Mouse (Mus musculus) yolk sac, embryonic 10.5 days (tissue): Measurements from ENCODE around the gene Mybpc1.
"Not testable (repeated sequence)": the region's sequence is repeated elsewhere in the genome, so short reads cannot be mapped to it uniquely, and the experiment has no call there.

Source experiments
- DNase-seq: peaks from one replicate; pipeline ENCODE4 v3.0.0-alpha.2; 2017; ENCODE audit warnings: low spot score

Mybpc1 gene

DNA sequence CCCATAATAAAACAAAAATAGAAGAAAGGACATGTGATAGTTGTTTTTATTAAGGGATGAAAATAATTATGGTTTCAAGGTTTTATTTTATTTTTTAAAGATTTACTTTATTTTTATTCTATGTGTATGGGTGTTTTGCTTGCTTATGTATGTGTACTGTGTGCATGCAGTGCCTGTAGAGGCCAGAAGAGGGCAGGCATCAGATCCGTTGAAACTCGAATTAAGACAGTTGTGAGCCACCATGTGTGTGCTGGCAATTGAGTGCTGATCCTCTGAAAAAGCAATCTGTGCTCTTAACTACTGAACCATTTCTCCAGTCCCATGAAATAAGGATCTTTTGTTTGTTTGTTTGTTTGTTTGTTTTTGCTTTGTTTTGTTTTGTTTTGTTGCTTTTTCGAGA is 54.7 kb downstream of the Mybpc1 start:
- no peak for DNase-seq

DNA sequence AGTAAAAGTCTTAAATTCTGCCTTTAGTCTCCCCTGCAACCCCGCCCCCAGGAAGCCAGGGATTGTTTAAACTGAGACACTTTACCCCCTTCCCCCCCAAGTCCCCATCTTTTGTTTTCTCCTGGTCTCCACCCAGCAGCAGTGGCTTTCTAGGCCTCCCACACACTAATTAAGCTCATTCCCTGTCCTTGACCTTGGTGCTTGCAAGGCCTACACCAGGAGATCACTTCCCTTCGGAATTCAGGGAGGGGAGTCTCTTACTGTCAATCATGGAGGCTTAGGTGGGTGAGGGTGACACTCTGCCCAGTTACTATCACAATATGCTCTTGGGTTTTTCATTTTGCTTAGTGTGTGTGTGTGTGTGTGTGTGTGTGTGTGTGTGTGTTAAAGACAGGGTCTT is 57.3 kb downstream of the Mybpc1 start:
- no peak for DNase-seq

DNA sequence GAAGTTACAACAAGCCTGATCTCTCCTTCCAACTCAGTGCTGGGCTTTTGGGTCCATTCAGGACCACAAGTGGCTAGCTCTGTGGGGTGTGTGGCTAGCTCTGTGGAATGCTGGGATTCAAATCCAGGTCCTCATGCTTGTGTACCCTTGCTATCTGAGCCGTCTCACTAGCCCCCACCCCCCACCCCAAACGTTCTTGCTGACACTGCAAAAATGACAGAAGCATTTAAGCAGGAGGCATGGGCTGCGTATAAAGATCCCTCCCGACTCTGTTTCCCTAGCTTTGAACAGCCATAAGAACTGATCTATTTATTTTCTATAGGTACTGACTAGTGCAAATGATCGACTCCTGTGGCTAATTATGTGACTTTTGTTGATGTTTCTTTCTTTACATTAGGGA is 74.3 kb downstream of the Mybpc1 start:
- DNase-seq, result no peak

DNA sequence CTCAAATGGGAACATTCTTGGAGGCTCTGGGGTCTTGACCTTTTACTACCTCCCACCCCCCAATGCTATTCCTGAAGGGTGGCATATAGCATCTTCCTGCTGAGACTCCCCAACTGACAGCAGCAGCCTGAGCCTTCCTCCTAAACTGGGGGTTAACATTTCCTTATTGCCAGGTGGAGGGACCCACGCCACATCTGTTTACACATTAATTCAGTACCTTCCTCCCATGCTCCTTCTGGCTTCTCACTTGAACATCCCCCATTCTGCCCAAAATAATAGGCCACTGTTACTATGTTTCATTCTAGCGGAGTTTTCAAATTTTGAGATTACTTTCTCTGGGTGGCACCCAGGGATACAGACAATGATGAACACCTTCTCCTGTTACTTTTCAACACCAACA is 80.9 kb downstream of the Mybpc1 start:
- no peak for DNase-seq

DNA sequence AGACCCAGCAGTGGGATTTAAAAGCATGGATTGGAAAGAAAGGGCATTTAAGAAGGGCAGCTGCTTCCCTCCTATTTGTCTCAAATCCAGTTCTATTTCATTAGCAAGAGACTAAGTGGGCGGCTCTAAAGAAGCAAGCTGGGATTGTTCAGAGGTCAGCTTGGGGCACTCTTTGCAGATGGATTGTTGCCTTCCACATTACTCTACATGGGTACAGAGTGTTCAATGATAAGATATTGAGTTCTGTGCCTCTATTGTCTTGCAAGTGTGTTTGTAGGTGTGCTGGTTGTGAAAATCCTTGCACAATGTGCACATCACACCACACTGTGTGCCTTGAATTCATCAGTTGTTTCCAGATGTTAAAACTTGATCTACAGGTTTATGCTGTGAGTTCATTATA is 81.7 kb downstream of the Mybpc1 start:
- DNase-seq, result no peak

DNA sequence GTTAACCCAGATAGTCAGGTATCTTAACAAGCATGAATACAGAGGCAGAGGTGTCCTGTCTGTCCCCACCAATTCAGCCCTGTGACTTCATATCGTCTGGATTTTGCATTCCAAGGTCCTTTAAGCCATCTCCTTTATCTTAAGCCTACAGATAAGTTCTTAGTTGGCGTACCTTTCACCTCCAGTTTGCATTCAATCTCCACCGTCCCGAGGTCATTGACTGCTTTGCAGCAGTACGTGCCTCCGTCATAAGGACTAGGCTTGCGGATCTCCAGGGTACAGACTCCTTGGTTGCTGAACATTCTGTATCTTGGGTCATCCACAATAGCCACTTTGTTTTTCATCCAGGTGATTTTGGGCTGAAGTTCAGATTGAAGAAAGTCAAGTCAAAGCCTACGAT is 82.2 kb downstream of the Mybpc1 start:
- DNase-seq, result no peak

DNA sequence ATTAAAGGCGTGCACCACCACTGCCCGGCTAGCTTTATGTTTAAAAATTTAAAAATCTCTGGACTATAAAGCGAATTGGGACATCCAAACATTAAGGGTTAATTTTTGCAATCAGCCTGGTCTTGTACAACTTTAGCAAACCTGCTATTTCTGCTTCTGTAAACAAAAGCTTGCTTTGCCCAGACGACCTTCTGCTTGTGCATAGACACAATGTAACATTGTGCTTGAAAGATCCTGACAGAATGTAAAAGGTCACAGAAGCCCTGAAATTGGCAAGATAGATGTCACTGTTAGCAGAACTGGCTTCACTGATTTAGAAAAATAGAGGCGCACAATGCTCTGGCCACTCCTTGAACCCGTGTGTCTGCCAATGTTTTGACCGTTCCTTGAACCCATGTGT is 89.9 kb downstream of the Mybpc1 start:
- not testable (repeated sequence) for DNase-seq

DNA sequence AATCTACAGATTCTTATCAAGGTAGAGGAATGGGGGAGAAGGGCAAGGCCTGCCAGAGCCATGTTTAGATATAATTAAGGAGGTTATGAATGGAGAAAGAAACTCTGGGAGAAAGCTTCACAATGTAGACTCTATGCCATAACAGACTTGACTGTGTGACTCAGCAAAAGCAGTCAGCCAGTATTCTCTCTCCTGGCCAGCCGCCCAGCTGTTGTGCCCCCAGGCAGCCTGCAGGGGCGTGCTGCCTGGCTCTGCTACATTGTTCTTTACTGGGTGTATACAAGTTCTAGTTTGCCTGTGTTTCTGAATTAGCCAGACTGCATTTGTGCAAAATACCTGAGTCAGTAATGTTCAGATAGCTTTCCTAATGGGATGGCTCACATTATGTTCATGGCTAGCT is 90.5 kb downstream of the Mybpc1 start:
- no peak for DNase-seq

DNA sequence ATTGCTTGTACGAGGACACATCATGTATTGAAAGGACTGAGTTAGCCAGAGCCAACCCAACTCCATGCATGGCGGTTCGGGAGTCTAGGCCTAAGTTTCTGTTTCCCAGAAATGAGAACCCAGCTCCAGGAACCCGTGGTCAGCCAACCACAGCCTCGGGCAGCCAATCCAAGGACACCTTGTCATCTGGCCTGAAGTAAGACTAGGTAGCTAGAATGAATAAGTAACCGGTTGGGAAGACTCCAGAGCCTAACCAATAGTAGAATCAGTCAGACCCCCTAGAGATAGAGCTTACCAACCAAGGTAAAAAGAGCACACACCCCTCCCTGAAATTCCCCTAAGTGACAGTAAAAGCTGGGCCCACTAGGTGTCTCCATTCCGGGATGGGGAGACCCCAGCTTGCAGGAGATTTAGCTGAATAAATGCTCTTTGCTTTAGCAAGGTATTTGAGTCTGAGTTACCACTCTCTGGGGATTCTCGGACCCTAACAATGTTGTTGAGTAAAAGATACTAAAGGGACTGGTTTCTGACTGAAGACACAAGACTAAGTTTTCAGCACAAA is 91.3 kb downstream of the Mybpc1 start:
- peak; percentile 28 for DNase-seq

DNA sequence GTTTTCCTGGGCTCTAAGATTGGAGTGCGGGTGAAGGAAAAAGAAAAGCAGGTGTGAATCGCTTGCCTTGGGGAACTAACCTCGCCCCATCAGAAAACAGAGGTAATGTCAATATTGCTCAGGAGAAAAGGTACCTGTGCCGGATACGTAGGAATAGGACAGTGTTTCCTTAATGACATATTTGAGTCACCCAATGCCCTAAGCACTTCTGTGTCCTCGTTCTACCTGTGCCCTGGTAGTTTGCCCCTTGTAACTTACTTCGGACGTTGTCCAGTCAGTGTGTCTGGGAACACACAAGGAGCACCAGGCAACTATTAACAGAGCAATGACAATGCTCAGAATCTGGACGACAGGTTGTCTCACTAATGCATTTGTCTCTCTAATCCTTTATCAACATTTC is 93.6 kb downstream of the Mybpc1 start:
- no peak for DNase-seq

DNA sequence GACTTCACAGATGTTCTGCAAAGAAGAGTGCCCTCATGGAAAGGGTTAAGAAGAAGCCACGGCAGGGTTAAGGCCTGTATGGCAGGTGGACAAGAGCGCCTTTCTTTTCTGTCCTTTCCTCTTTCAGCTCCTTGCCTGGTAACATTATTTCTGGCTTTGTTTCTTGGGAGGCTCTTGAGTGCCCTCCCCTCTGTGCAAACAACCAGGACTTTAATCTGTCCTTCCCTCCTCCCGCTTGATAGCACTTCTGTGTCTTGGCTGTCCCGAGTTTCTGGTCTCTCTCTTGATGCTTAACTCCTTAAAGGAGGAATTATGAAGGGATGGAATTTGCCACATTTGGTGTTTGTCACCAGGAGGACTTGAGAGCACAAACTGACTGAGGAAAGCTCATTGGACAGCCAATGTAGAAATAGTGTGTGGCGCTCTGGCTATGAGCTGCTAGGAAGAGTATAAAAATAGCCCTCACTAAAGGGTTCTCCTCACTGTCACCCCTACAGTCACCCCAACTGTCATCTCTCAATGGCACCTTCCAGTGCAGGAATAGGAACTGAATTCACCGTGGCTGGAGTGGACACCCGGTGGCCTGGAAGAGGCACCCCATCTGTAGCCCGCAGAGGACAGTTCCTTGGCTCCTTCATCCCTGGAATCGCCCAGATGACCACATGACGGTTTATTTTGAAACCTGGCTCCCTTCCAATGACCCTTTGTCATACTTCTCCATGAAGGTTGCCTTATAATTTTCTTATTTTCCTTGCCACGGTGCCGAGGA is 94.3 kb downstream of the Mybpc1 start:
- DNase-seq, result no peak

DNA sequence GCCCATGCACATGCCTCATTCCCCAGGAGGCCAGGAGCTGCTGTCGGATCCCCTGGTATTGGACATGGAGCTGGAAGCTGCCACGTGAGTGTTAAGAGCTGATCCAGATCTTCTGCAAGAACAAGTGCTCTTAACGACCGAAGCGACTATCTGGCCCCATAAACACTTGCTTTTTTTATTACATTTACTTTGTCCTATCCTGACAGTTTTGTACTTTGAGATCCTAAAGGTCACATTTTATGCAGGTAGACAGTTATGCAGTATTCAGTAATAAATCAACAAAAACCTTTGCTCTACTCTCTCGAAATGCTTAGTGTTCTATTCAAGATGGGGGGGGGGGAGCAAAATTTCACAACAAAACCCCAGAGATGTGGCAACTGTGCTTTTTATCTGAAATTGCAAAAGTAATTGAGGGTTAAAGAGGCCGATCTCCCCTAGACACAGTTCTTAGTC is 97.2 kb downstream of the Mybpc1 start:
- DNase-seq, result no peak

DNA sequence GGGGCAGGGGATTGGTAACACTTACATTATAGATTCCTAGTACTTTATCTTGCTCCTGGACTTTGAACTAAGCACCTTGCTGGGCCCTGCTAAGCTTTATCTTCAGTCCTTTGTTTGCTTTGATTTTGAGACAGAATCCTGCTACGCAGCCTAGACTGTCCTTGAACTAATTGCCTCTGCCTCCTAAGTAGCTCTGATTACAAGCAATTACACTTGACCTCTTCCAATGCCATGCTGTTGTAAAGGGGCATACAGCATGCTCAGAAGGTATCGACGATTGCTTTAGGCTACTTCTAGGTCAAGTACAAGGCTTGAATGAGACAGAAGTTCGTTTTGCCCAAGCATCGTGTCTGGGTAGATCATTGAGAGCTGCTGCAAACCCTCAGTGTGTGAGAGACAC is 99.7 kb downstream of the Mybpc1 start:
- peak; percentile 63 for DNase-seq

DNA sequence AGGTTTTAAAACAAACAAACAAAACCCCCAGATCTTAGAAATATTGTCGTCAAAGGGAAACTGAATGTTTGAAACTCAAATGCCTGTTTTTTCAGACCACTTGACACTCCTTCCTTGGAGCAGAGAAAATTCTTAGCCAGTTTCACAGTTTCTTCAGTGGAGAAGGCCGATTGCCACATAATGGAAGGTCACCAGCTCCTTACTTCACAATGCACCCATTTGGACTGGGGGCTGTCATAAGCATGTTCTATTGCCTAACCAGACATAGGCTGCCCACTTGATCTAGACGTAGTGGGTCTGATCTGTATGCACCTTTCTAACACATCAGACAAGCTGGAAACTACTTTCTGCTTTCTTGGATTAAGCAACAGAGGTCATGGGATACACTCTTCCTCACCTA is 100.5 kb downstream of the Mybpc1 start:
- no peak for DNase-seq

DNA sequence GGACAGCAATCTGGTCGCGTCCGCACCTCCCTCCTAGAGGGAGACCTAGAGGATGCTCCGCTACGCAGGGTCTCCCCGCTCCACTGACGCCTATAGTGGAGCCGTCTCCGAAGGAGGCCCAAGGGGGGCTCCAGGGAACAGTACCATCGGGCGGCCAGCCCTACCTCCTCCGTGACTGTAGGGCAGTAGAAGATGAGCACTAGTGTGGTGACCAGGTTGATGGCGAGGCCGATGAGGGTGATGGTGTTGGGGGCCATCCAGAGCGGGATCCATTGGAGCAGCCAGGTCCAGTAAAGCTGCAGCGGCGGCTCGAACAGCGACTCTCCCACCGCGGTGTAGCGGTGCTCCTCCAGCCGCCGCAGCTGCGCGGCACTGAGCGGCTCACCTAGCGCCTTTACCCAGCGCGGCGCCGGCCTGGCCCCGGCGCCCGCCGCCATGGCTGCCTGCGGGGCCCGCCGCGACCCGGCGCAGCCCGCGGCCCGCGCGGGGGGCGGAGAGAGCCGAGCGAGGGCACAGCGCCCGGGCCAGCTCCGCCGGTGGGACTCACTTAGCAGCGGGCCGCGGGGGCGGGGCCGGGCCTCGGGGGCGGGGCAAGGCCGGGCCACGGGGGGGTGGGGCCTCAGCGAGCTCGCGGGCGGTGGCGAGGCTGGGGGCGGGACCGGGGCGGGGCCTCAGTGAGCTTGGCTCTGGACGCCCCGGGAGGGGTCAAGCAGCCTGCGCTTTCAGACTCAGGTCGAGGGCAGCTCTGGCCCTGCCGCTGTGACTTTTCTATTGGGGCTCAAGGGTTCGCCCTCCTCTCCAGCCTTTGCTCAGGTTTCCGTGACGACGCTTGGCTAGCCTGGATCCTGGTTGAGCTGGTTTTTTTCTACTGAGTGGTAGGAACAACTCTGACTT is 101.3 kb downstream of the Mybpc1 start, which contains the start of gene Chpt1:
Chpt1 (minus strand) TSS at position 653 of the 894 bp plus-strand sequence.
- DNase-seq, result peak; percentile 92

DNA sequence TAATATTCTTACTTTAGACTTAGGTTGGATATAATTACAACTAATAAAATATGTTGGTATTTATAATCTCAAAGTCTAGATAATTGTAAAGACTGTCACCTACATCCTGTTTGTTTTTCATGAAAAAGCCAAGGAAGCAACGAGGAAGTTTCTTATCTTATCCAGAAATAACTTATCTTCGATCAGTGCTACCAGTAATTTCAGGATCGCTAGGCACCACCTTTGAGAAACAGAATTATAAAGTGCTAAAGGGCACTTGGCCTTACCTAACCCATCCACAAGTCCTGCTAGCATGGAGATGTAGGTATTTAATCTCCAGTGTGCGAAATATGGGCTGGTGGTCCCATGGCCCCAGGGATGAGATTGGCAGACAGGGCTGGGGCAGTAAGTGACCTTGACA is 102.0 kb downstream of the Mybpc1 start:
- DNase-seq, result no peak

DNA sequence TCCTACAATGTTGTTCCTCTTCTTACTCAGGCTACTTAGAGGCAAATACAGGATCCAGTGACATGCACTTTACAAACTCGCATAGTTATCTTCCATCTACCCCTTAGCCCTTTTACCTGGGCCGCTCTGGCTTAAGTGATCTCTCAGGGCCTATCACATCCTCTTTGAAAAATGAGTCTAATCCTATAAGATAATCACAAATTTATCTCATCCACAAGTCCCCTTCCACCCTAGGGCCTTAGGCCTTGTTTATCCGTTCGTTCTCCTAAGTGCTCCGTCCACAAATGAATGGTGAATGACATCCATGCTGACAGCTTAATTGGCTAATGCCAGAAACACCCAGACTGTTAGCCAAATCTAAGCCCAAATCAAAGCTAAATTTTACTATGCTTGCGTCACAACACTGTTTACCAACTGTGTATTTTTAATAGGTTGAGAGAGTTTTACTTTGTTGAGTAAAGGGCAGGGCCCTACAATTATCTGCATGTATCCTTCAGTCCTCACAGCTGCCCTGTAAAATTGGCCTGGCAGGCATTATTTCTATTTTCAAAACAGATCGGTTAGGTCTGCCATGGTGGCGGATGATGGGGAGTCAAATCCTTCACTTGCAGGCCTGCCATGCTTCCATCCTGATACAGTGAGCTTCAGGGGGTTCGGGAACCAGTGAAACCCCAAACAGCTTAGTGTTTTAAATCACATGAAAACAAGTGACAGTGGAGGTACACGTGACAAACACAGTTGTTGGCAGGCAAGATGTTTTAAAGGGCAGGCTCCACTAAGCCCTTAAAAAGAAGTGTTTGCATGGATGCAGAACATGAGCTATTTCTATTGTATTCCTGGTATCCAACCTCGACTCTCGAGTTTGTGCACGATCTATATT is 102.8 kb downstream of the Mybpc1 start:
- no peak for DNase-seq

DNA sequence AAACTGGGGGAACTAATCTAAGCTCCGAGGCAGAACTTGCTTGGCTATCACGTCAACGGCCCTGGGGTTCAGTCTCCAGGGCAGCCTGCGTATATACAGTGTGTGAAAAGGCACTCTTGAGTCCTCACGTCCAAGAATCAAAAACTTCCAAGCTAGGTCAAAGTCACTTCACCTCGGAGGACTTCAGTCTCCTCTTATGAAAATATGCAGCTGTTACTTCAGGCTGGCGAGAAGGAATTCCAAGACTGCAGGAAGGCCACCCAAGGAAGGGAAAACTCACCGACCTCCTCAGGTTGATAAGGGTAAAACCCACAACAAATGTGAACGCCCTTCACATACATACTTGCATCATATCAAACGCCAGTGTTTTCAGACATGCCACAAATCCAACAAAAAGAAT is 103.6 kb downstream of the Mybpc1 start:
- no peak for DNase-seq

DNA sequence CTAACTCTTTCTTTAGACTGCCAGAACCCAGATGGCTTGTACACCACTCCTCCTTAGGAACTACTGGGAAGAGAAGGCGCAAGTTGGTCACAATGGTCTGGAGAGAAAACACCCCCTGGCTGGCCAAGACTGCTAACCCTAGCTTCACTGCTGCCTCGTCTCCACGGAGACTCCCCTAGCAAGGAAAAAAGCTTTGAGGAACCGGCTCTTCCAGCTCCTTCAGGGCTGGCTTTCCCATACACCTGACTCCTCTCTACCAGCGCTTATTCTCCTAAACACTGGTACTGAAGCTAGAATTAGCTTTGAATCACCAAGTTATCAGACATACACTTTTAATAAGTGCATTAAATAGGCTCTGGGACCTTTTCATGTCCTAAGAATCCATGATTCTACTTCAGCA is 105.0 kb downstream of the Mybpc1 start:
- no peak for DNase-seq

DNA sequence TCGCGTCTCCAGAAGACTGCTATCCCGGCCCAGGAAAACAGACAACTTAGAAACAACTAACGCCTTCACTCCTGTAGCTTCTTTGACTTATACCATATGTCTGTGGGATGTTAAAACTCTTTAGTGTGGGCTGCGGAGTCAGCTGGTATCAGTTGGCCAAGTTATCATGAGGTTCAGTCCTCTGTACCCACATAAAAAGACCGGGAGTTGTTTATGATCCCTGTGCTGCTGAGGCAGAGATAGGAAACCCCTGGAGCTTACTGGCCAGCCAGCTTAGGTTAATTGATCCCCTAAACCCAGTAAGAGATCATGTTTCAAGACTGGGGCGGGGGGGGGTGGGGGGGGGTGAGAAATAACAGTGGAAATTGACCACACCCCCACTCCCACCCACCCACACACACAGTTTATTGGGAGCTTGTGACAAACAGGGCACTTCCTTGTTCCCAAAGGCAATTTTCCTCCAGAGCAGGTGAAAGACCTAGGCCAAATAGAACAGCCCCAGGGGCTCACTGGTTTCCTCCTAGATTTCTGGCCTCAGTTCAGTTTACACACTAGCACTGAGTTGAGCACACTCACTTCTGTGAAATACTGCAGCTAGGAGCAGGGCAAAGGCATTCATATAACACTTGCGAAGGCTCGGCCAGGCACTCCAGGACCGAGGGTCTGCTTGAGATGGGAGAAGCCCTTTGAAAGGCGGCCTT is 107.9 kb downstream of the Mybpc1 start:
- no peak for DNase-seq

DNA sequence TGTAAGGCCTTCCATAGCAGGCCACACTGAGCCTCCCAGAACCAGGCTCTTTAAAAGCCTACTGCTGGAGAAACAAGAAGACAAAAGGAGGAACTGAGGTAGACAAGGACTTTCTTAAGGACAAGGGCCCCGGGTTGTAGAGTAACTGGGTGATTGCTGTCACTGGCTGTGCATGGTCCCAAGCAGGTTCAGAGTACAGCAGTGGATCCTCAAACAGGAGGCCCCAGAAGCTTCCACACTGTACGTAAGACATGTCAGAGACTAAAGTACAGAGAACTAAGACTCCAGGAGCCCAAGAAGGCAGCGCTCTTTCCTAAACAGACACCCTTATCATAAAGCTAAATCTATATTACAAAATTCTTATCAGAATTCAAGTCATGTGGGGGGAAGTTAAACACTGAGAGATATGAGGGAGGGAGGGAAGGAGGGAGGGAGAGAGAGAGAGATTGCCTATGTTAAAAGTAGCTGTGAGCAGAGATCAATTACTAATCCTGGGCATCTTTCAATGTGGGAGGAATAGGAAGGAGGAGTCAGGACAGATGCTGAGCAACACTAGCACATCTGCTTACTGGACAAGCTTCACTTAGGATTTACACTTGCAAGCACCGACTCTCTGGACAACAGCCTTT is 109.9 kb downstream of the Mybpc1 start:
- no peak for DNase-seq
